Mouse (Mus musculus): ENCODE measurements around the gene Plin3.

DNA sequence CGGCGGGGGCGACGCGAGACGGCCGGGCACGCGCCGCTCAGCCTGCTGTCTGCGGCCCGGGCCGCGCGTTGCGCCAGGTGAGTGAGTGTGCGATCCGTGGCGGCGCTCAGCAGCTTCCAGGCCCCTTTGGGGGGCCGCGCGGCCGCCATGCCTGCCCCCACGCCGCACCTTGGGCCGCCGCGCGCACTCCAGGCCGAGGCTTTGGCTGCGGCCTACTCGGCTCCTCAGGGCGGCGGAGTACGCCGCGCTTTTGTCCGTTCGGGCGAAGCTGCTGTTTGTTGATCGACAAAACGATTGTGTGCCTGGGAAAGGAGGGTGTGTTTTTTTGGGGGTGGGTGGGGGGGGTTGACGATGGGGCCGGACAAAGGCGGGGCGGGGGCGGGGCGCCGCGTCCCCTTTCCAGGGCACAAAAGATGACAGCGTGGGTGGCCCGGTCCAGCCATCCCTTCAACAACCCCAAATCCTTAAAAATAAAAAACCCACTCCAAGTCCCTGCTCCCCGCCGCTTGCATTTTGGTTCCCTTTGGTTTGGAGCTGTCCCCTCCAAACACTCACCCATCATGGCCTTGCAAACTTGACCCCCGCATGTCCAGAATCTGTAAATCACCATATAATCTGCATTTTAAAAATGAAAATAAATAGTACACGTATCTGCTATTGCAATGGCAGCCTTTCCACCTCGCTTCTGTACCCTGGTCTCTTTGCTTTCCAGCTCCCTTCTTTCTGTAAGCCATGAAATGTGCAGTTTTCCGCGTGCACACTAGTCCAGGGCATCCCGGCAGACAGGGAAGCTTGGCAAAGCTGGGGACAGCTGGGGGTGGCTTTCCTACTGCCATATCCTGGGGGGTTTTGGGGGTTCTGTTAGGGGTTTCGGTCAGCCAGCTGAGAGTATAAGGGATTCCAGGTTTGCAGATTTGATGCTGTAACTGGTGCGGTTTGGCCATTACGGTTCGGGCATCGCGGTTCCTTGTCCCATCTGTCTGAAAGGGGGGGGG, 33.8 kb upstream of the Plin3 start:
- TF ChIP-seq CTCF (IDR thresholded peaks at IDR 0.05 in 2 of 3, conservative IDR thresholded peaks at IDR 0.05 in 1 of 3; ENCODE audit: control insufficient read depth in 1 of 3, insufficient read depth in 1 of 3, low read depth in 2 of 3, low read length in 3 of 3, poor library complexity in 1 of 3, severe bottlenecking in 1 of 3) (no peak), EP300 (IDR thresholded peaks at IDR 0.05; ENCODE audit: low read depth in 1 of 2, low read length in 2 of 2) (no peak), MAFK (IDR thresholded peaks at IDR 0.05; ENCODE audit: borderline replicate concordance, low read depth, low read length) (no peak), SIN3A (IDR thresholded peaks at IDR 0.05; ENCODE audit: low read length) (no peak; the same call in 1 of the 2 replicates), POLR2AphosphoS5 (IDR thresholded peaks at IDR 0.05; ENCODE audit: borderline replicate concordance, low read depth, low read length) (no peak), ZMIZ1 (IDR thresholded peaks at IDR 0.05; ENCODE audit: low read depth, low read length) (no peak), POLR2A (IDR thresholded peaks at IDR 0.05; ENCODE audit: control insufficient read depth in 1 of 2, insufficient read depth in 1 of 2, low read depth in 1 of 2, low read length in 2 of 2, poor library complexity in 1 of 2) (peak in 1 of 2 experiments; percentile 64; a peak in 2 of 4 replicates), BHLHE40 (IDR thresholded peaks at IDR 0.05; ENCODE audit: borderline replicate concordance, low read depth, low read length) (no peak), USF1 (IDR thresholded peaks at IDR 0.05; ENCODE audit: low read depth, low read length) (no peak), MAX (IDR thresholded peaks at IDR 0.05; ENCODE audit: low read length) (no peak), ZNF384 (IDR thresholded peaks at IDR 0.05; ENCODE audit: low read depth, low read length) (no peak), RAD21 (IDR thresholded peaks at IDR 0.05; ENCODE audit: low read depth, low read length) (no peak), TAL1 (IDR thresholded peaks at IDR 0.05; ENCODE audit: low read length) (no peak), KAT2A (conservative IDR thresholded peaks at IDR 0.05; ENCODE audit: low read depth, low read length) (no peak)

All from MEL (cell line).